Mouse (Mus musculus): ENCODE results near the gene Atp1b2. TPM values are rescaled to one million over a fixed set of nuclear protein-coding genes. Genes with fewer than 3 reads are reported as not detected.
A peak's percentile ranks its signal among the peaks of the same experiment; 100 is the strongest.

The Atp1b2 gene
- polyA plus RNA-seq, 1 experiment from 2014 or later = 6.0 TPM

- H3K9me3 ChIP-seq = no peaks in the 10 kb centered on the region
- H3K4me3 ChIP-seq = no peak overlapping the region
- H3K36me3 ChIP-seq = peaks cover 30% of the 10 kb centered on the region
- H3K9ac ChIP-seq = no peak overlapping the region
- H3K27ac ChIP-seq = no peak overlapping the region
- 0 out of 2 replicates have a peak, but pooled peaks have one; percentile 20 for ATAC-seq (ENCODE audit: low FRiP score, low read depth)
- 0 out of 2 replicates have a peak overlapping the region, but pooled peaks have one; percentile 11 for H3K4me2 ChIP-seq (replicated peaks)
- peaks cover 42% of the 10 kb centered on the region for H3K4me1 ChIP-seq
- peaks cover 9% of the 10 kb centered on the region for H3K27me3 ChIP-seq
- whole genome bisulfite sequencing = 27% methylated on average over 14 of the region's 14 CpGs
These were observed 53.0 kb downstream of the Atp1b2 start for GRCm38 (mm10) chr11:69552622-69553340.

DNA sequence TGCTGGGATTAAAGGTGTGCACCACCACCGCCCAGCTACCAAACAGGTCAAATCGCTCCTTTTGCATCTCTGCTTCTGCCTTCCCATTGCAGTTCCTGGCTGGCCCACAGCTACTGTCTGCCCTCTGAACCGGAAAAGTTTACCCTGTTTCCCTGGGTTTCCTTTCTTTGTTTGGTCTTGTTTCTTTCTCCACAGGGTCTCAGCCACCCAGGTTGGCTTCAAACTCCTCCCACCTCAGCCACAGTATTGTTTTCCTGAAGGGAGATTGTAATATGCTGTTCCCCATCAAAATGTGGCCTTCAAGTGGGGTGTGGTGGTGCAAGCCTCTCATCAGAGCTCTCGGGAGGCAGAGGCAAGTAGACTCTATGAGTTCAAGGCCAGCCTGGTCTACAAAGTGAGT is 54.4 kb downstream of the Atp1b2 start:
- Histone ChIP-seq H3K27ac (no peak overlapping the region), H3K4me2 (replicated peaks) (no peak overlapping the region), H3K27me3 (peaks cover 9% of the 10 kb centered on the region), H3K36me3 (peaks cover 22% of the 10 kb centered on the region), H3K9me3 (no peaks in the 10 kb centered on the region), H3K9ac (no peak overlapping the region), H3K4me1 (peaks cover 38% of the 10 kb centered on the region), H3K4me3 (no peak overlapping the region)
- WGBS = 84% methylated on average over 4 of the region's 4 CpGs
- no peak for ATAC-seq (ENCODE audit: low FRiP score, low read depth)

MicroRNAs encoded within 50 kb of the gene (microRNA counts, 519-probe panel; counts per million panel counts)
- microRNA mmu-miR-467f = 2,875 counts per million, percentile 46 among the panel's probes with 10 or more counts

Small RNA genes within 50 kb of the gene (microRNA-seq; reads per million reads assigned to microRNA genes)
- not detected for gene Mir467f

Other genes with a start within 250 kb of the Atp1b2 start
- gene Chd3, start 236.5 kb downstream of the Atp1b2 start, polyA plus RNA-seq (2015; fragmentation: Nextera tagmentation; extraction: Ambion mirVana) = 117 and 119 TPM in 2 replicates
- 127 and 137 TPM in 2 replicates for gene Naa38, start 210.5 kb downstream of the Atp1b2 start, polyA plus RNA-seq (2015; fragmentation: Nextera tagmentation; extraction: Ambion mirVana)
- 35.6 and 38.1 TPM in 2 replicates for gene Cyb5d1, start 210.3 kb downstream of the Atp1b2 start, polyA plus RNA-seq (2015; fragmentation: Nextera tagmentation; extraction: Ambion mirVana)
- 24.0 and 25.6 TPM in 2 replicates for gene Tmem88, start 207.7 kb downstream of the Atp1b2 start, polyA plus RNA-seq (2015; fragmentation: Nextera tagmentation; extraction: Ambion mirVana)
- 47.3 and 49.3 TPM in 2 replicates for gene Kdm6b, start 192.3 kb downstream of the Atp1b2 start, polyA plus RNA-seq (2015; fragmentation: Nextera tagmentation; extraction: Ambion mirVana)
- 2.2 and 2.4 TPM in 2 replicates for gene Dnah2, start 56.8 kb downstream of the Atp1b2 start, polyA plus RNA-seq (2015; fragmentation: Nextera tagmentation; extraction: Ambion mirVana)
- 45.8 and 47.6 TPM in 2 replicates for gene Efnb3, start 45.7 kb downstream of the Atp1b2 start, polyA plus RNA-seq (2015; fragmentation: Nextera tagmentation; extraction: Ambion mirVana)
- gene Wrap53, start 25.7 kb downstream of the Atp1b2 start, polyA plus RNA-seq (2015; fragmentation: Nextera tagmentation; extraction: Ambion mirVana) = 28.3 and 31.0 TPM in 2 replicates
- gene Trp53, start 25.6 kb downstream of the Atp1b2 start, polyA plus RNA-seq (2015; fragmentation: Nextera tagmentation; extraction: Ambion mirVana) = 158 and 161 TPM in 2 replicates
- gene Shbg, start 12.0 kb upstream of the Atp1b2 start, polyA plus RNA-seq (2015; fragmentation: Nextera tagmentation; extraction: Ambion mirVana) = 0.22 TPM in 1 of 2 replicates, not detected in the other
- 24.1 and 28.0 TPM in 2 replicates for gene Sat2, start 16.1 kb upstream of the Atp1b2 start, polyA plus RNA-seq (2015; fragmentation: Nextera tagmentation; extraction: Ambion mirVana)
- 37.3 and 38.0 TPM in 2 replicates for gene Fxr2, start 27.0 kb upstream of the Atp1b2 start, polyA plus RNA-seq (2015; fragmentation: Nextera tagmentation; extraction: Ambion mirVana)
- gene Sox15, start 49.4 kb upstream of the Atp1b2 start, polyA plus RNA-seq (2015; fragmentation: Nextera tagmentation; extraction: Ambion mirVana) = 0.57 and 0.69 TPM in 2 replicates
- gene Mpdu1, start 56.7 kb upstream of the Atp1b2 start, polyA plus RNA-seq (2015; fragmentation: Nextera tagmentation; extraction: Ambion mirVana) = 59.3 and 66.8 TPM in 2 replicates
- 12.0 and 14.8 TPM in 2 replicates for gene Cd68, start 60.2 kb upstream of the Atp1b2 start, polyA plus RNA-seq (2015; fragmentation: Nextera tagmentation; extraction: Ambion mirVana)
- 560 and 570 TPM in 2 replicates for gene Eif4a1, start 66.5 kb upstream of the Atp1b2 start, polyA plus RNA-seq (2015; fragmentation: Nextera tagmentation; extraction: Ambion mirVana)
- gene Senp3, start 76.1 kb upstream of the Atp1b2 start, polyA plus RNA-seq (2015; fragmentation: Nextera tagmentation; extraction: Ambion mirVana) = 123 and 125 TPM in 2 replicates
- 0.33 TPM in 1 of 2 replicates, not detected in the other for gene Tnfsf13, start 79.8 kb upstream of the Atp1b2 start, polyA plus RNA-seq (2015; fragmentation: Nextera tagmentation; extraction: Ambion mirVana)
- 5.9 and 8.0 TPM in 2 replicates for gene Tnfsf12, start 89.9 kb upstream of the Atp1b2 start, polyA plus RNA-seq (2015; fragmentation: Nextera tagmentation; extraction: Ambion mirVana)
- 3.7 and 4.4 TPM in 2 replicates for gene Tnfsfm13, start 90.2 kb upstream of the Atp1b2 start, polyA plus RNA-seq (2015; fragmentation: Nextera tagmentation; extraction: Ambion mirVana)
- gene Polr2a, start 152.7 kb upstream of the Atp1b2 start, polyA plus RNA-seq (2015; fragmentation: Nextera tagmentation; extraction: Ambion mirVana) = 27.2 and 28.5 TPM in 2 replicates
- gene Slc35g3, start 156.0 kb upstream of the Atp1b2 start, polyA plus RNA-seq (2015; fragmentation: Nextera tagmentation; extraction: Ambion mirVana) = not detected in 2 replicates
- 3.2 and 3.4 TPM in 2 replicates for gene Zbtb4, start 160.0 kb upstream of the Atp1b2 start, polyA plus RNA-seq (2015; fragmentation: Nextera tagmentation; extraction: Ambion mirVana)
- gene Chrnb1, start 190.0 kb upstream of the Atp1b2 start, polyA plus RNA-seq (2015; fragmentation: Nextera tagmentation; extraction: Ambion mirVana) = 23.6 and 27.7 TPM in 2 replicates
- gene Fgf11, start 195.9 kb upstream of the Atp1b2 start, polyA plus RNA-seq (2015; fragmentation: Nextera tagmentation; extraction: Ambion mirVana) = 2.8 and 2.9 TPM in 2 replicates
- 2.5 and 2.6 TPM in 2 replicates for gene Tmem102, start 199.7 kb upstream of the Atp1b2 start, polyA plus RNA-seq (2015; fragmentation: Nextera tagmentation; extraction: Ambion mirVana)
- not detected in 2 replicates for gene Gm39566, start 209.4 kb upstream of the Atp1b2 start, polyA plus RNA-seq (2015; fragmentation: Nextera tagmentation; extraction: Ambion mirVana)
- gene Spem2, start 212.5 kb upstream of the Atp1b2 start, polyA plus RNA-seq (2015; fragmentation: Nextera tagmentation; extraction: Ambion mirVana) = not detected in 2 replicates
- 0.18 and 0.24 TPM in 2 replicates for gene Spem1, start 216.2 kb upstream of the Atp1b2 start, polyA plus RNA-seq (2015; fragmentation: Nextera tagmentation; extraction: Ambion mirVana)
- 11.5 and 11.8 TPM in 2 replicates for gene Nlgn2, start 231.8 kb upstream of the Atp1b2 start, polyA plus RNA-seq (2015; fragmentation: Nextera tagmentation; extraction: Ambion mirVana)
- gene Tmem256, start 232.6 kb upstream of the Atp1b2 start, polyA plus RNA-seq (2015; fragmentation: Nextera tagmentation; extraction: Ambion mirVana) = 368 and 376 TPM in 2 replicates
- gene Plscr3, start 240.4 kb upstream of the Atp1b2 start, polyA plus RNA-seq (2015; fragmentation: Nextera tagmentation; extraction: Ambion mirVana) = 135 and 140 TPM in 2 replicates

Measured in limb, embryonic 13.5 days (tissue).